ENCODE assay signal across 9 mouse cellular contexts in genomic region chr13:34088871-34089288, GRCm38 (mm10). TPM values are rescaled to one million over a fixed set of nuclear protein-coding genes. Genes with fewer than 3 reads are reported as not detected.
DNase-seq lines count a peak whose midpoint lies in the region; ATAC-seq and TF ChIP-seq lines count a peak whose summit lies in the region.
"Had no signal": no experiment of that assay in that cellular context is flagged by ENCODE, and none has a peak within 500 bp of the region (broad histone marks: within the 10 kb centered on the region; RNA-seq: fewer than 3 reads in every experiment).

No protein-coding gene starts in this region.

- no peaks in the 10 kb centered on the region for H3K9me3 ChIP-seq in hindbrain, postnatal 0 days (ENCODE audit: low read length)
- H3K9me3 ChIP-seq in neural tube, embryonic 13.5 days, result no peaks in the 10 kb centered on the region

- WGBS in hindbrain, postnatal 0 days, result 27% methylated on average over 7 of the region's 7 CpGs
- WGBS in neural tube, embryonic 13.5 days, result 38% methylated on average over 7 of the region's 7 CpGs

- no peak for TF ChIP-seq CTCF in hindbrain, postnatal 0 days (IDR thresholded peaks at IDR 0.05; ENCODE audit: low read depth)

- H3K27ac ChIP-seq in brown adipose tissue, adult 24 weeks (replicated peaks; ENCODE audit: low read depth, low read length), result peak overlapping the region; percentile 33; the same call in 1 of the 2 replicates
- peak overlapping the region; percentile 89 for H3K27ac ChIP-seq in hindbrain, postnatal 0 days
- H3K27ac ChIP-seq in neural tube, embryonic 13.5 days (replicated peaks), result peak overlapping the region; percentile 92

- peak; percentile 36; the same call in 1 of the 2 replicates for ATAC-seq in frontal cortex, adult (ENCODE audit: low TSS enrichment)
- ATAC-seq in hindbrain, postnatal 0 days, result peak; percentile 86
- peak; percentile 86 for ATAC-seq in neural tube, embryonic 13.5 days (ENCODE audit: low read depth)

- no peak for DNase-seq in frontal cortex, postnatal 10 days (ENCODE audit: low spot score in 2 of 2)
- peak; percentile 58 for DNase-seq in hindbrain, postnatal 0 days (ENCODE audit: low spot score)
- no peak for DNase-seq in testis, postnatal 10 days (ENCODE audit: low spot score)
- no peak for DNase-seq in cerebellum, adult 11-12 months
- no peak for DNase-seq in gastrocnemius, adult 18-20 months (ENCODE audit: low spot score)
- DNase-seq: right cerebral cortex, postnatal 4 days had no signal

- H3K4me2 ChIP-seq in hindbrain, postnatal 0 days (ENCODE audit: low read depth, low read length), result peak overlapping the region; percentile 21
- peak overlapping the region; percentile 35 for H3K4me2 ChIP-seq in neural tube, embryonic 13.5 days

- no peaks in the 10 kb centered on the region for H3K27me3 ChIP-seq in hindbrain, postnatal 0 days (ENCODE audit: insufficient read depth, low read length)
- no peaks in the 10 kb centered on the region for H3K27me3 ChIP-seq in neural tube, embryonic 13.5 days

- H3K36me3 ChIP-seq in hindbrain, postnatal 0 days (ENCODE audit: insufficient read depth, low read length), result no peaks in the 10 kb centered on the region
- no peaks in the 10 kb centered on the region for H3K36me3 ChIP-seq in neural tube, embryonic 13.5 days

- H3K4me3 ChIP-seq in brown adipose tissue, adult 24 weeks (ENCODE audit: insufficient read depth, low read depth, low read length), result 0 out of 2 replicates have a peak overlapping the region, but pooled peaks have one; percentile 13
- no peak overlapping the region for H3K4me3 ChIP-seq in hindbrain, postnatal 0 days (ENCODE audit: low read length)
- no peak overlapping the region; the same call in 1 of the 2 replicates for H3K4me3 ChIP-seq in neural tube, embryonic 13.5 days

- H3K4me1 ChIP-seq in brown adipose tissue, adult 24 weeks (ENCODE audit: control insufficient read depth, insufficient read depth, insufficient read length, low read length), result peaks cover 5% of the 10 kb centered on the region
- H3K4me1 ChIP-seq in hindbrain, postnatal 0 days (ENCODE audit: insufficient read depth, low read length), result peaks cover 21% of the 10 kb centered on the region
- H3K4me1 ChIP-seq in neural tube, embryonic 13.5 days (replicated peaks), result peaks cover 36% of the 10 kb centered on the region

- peak overlapping the region; percentile 30; the same call in 1 of the 2 replicates for H3K9ac ChIP-seq in hindbrain, postnatal 0 days (replicated peaks; ENCODE audit: low read length)
- peak overlapping the region; percentile 58 for H3K9ac ChIP-seq in neural tube, embryonic 13.5 days

RNA-seq across cellular contexts. Expression of gene Tubb2a, which starts 11.1 kb away (rescaled TPM):
- 21.2 and 76.9 TPM in 2 replicates for polyA plus RNA-seq in brown adipose tissue, adult 24 weeks (2012; ENCODE audit: insufficient read depth, insufficient read length, missing spikeins)
- total RNA-seq in hindbrain, postnatal 0 days (2014; rRNA removed), result 6,578 and 6,630 TPM in 2 replicates
- 3,263 and 3,562 TPM in 2 replicates for polyA plus RNA-seq in hindbrain, postnatal 0 days (2015; fragmentation: Nextera tagmentation; extraction: Ambion mirVana)
- polyA plus RNA-seq in neural tube, embryonic 13.5 days (2015; fragmentation: Nextera tagmentation; extraction: Ambion mirVana), result 1,875 and 2,016 TPM in 2 replicates
- 10 to 100 TPM; 10.0 to 17.1 TPM for total RNA-seq in gastrocnemius, adult 18-20 months (2021)

RNA-seq across cellular contexts. Expression of gene Tubb2b, which starts 41.4 kb away (rescaled TPM):
- 1.0 and 1.7 TPM in 2 replicates for polyA plus RNA-seq in brown adipose tissue, adult 24 weeks (2012; ENCODE audit: insufficient read depth, insufficient read length, missing spikeins)
- 4,422 and 4,857 TPM in 2 replicates for total RNA-seq in hindbrain, postnatal 0 days (2014; rRNA removed)
- polyA plus RNA-seq in hindbrain, postnatal 0 days (2015; fragmentation: Nextera tagmentation; extraction: Ambion mirVana), result 709 and 787 TPM in 2 replicates
- polyA plus RNA-seq in neural tube, embryonic 13.5 days (2015; fragmentation: Nextera tagmentation; extraction: Ambion mirVana), result 644 and 732 TPM in 2 replicates
- 1 to 10 TPM; 1.6 to 2.8 TPM for total RNA-seq in gastrocnemius, adult 18-20 months (2021)

RNA-seq across cellular contexts. Expression of gene Bphl, which starts 51.5 kb away (rescaled TPM):
- 97.8 and 143 TPM in 2 replicates for polyA plus RNA-seq in brown adipose tissue, adult 24 weeks (2012; ENCODE audit: insufficient read depth, insufficient read length, missing spikeins)
- 42.0 and 60.7 TPM in 2 replicates for total RNA-seq in hindbrain, postnatal 0 days (2014; rRNA removed)
- 50.4 and 57.3 TPM in 2 replicates for polyA plus RNA-seq in hindbrain, postnatal 0 days (2015; fragmentation: Nextera tagmentation; extraction: Ambion mirVana)
- 38.5 and 49.5 TPM in 2 replicates for polyA plus RNA-seq in neural tube, embryonic 13.5 days (2015; fragmentation: Nextera tagmentation; extraction: Ambion mirVana)
- total RNA-seq in gastrocnemius, adult 18-20 months (2021), result 10 to 100 TPM; 23.7 to 25.8 TPM

Comparison
In these comparisons a context has a peak if more than half of its experiments do, and no peak if none do; other contexts are left out.
1. ATAC-seq: peak in every context shown above with its lines; median percentile 86 in hindbrain, postnatal 0 days; 86 in neural tube, embryonic 13.5 days; 36 in frontal cortex, adult.
2. H3K27ac ChIP-seq: peak in every context shown above with its lines; median percentile 92 in neural tube, embryonic 13.5 days; 89 in hindbrain, postnatal 0 days; 33 in brown adipose tissue, adult 24 weeks.
3. RNA of gene Tubb2a, which starts 11.1 kb away (polyA plus RNA-seq): 3,263 to 3,562 TPM in hindbrain, postnatal 0 days and 1,875 to 2,016 TPM in neural tube, embryonic 13.5 days; 21.2 to 76.9 TPM in brown adipose tissue, adult 24 weeks; every median in the first group is over 10 times any median in the second.
4. RNA of gene Tubb2b, which starts 41.4 kb away (polyA plus RNA-seq): 709 to 787 TPM in hindbrain, postnatal 0 days and 644 to 732 TPM in neural tube, embryonic 13.5 days; 1.0 to 1.7 TPM in brown adipose tissue, adult 24 weeks; every median in the first group is over 100 times any median in the second.